Mouse (Mus musculus) brain, adult 10 weeks (tissue): ENCODE data around the gene Morn2. TPM values are rescaled to one million over a fixed set of nuclear protein-coding genes. Genes with fewer than 3 reads are reported as not detected.

Experiments used
- polyA plus RNA-seq: library from polyadenylated mRNA; stranded (reverse); fragments of 350-450 nt; fragmentation: Illumina TruSeq; extraction: RNeasy Lipid Tissue Mini Kit (QIAGEN cat#74804); gene quantifications from one replicate; pipeline ENCODE4 v1.2.3, GENCODE M21; 2015; ENCODE audit warnings: low read depth, low replicate concordance

Morn2 gene
- polyA plus RNA-seq = 36.5 TPM

DNA sequence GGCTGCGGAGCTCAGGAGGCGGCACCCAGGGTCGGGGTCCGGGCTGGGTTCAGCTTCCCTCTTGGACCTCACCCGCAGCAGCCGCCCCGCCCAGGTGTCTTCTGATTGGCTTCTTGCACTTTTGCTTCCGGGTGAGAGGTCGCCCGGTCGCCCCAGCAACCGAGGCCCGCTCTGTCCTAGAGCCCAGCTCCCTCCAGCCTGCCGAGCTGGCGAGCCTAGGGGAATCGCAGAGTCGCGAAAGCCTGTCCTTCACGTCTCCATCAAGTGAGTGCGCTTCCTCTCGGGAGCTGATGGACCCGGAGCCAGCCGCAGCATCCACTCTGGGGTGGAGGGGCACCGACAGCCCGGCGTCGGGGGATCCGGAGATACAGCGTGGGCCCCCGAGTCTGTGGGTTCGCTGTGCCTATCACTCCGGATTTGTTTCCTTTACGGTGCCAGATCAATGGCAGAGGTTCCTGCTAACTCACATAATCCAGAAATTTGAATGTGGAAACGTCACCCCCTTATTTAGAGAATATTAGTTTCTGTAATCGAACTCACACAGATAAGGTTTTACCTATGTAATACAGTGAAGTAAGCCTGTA lies at the start of gene Morn2, which contains the start of gene Dhx57:
Gene Morn2, plus strand, starts transcription at position 130 of the 584 bp plus-strand sequence.
Gene Dhx57, minus strand, starts transcription at position 403 of the 584 bp plus-strand sequence.

DNA sequence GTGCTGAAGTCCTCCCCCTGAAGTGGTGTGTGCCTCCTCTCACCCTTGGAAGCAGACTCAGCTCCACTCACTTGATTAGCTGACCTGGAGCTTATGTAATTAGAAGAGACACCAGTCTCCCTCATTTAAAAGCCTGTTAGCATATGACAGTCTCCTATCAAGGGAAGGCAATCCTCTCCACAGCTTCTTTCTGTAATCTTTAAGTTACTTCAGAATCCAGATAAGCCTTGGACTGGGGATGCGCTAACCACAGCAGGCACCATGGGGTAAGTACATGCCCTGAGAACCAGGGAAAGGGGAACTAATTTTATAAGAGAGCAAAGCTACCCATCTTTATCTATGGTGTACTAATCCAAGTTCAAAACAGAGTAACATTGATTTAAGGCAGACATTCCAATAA lies 17.2 kb downstream of the Morn2 start, which contains the start of gene Arhgef33:
Gene Arhgef33, plus strand, starts transcription at position 157 of the 400 bp plus-strand sequence.

Other genes with a start within 250 kb of the Morn2 start
- 57.6 TPM for gene Hnrnpll, start 227.9 kb upstream of the Morn2 start, polyA plus RNA-seq
- 2.8 TPM for gene Galm, start 162.7 kb upstream of the Morn2 start, polyA plus RNA-seq
- 175 TPM for gene Srsf7, start 82.9 kb upstream of the Morn2 start, polyA plus RNA-seq
- gene Ttc39d, start 82.7 kb upstream of the Morn2 start, polyA plus RNA-seq = not detected
- gene Gemin6, start 65.8 kb upstream of the Morn2 start, polyA plus RNA-seq = 10.0 TPM
- gene Dhx57, start 273 bp downstream of the Morn2 start, polyA plus RNA-seq = 22.9 TPM
- 0.73 TPM for gene Arhgef33, start 17.2 kb downstream of the Morn2 start, polyA plus RNA-seq
- not detected for gene Gm10190, start 83.3 kb downstream of the Morn2 start, polyA plus RNA-seq
- 19.4 TPM for gene Sos1, start 190.2 kb downstream of the Morn2 start, polyA plus RNA-seq